Mouse (Mus musculus): ENCODE data around the gene Cntn3.

The Cntn3 gene

GRCm38 (mm10) chr6:102478320-102479080 is 94.4 kb downstream of the Cntn3 start:
- in situ Hi-C loops (cut with MboI): no loop called here

DNA sequence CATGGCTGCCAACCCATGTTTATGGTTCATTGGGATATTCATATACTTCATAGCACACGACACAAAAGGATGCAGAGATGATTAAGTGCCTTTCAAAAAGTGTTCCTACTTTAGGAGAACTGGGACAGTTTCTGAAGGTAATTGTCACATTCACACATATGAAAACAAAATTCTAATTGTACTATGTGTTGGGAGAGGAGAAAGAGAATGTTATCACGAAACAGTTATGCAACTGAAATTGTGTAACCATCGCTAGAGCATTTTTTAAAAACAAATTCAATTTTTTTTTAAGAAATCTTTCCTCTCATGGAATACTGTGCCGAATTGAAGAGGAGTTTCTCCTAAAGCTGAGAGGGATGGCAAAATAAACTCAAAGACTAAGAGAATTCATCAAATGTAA is 134.5 kb downstream of the Cntn3 start:
- in situ Hi-C loops (cut with MboI): no loop called here

DNA sequence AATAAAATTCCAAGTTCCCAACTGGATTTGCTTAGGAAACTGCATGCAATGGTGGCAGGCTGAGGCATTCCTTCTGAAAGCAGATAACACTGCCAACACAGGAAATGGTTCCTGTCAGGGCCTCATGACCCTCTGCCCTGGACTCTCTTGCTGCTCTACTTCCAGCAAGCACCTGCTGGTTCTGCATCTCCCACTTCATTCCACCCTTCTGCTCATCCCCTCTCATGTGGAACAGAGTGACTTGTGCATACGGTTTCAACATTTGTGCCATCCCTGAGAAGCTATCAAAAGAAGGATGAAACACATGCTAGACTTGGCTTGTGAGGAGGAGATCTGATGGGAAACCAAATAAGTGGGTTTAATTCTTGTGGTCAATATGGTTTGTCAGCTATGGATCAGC is 145.4 kb downstream of the Cntn3 start:
- in situ Hi-C loops (cut with MboI): no loop called here

- in situ Hi-C loops (cut with MboI): no loop called here
Observed at GRCm38 (mm10) chr6:102421781-102422180, 151.1 kb downstream of the Cntn3 start.

DNA sequence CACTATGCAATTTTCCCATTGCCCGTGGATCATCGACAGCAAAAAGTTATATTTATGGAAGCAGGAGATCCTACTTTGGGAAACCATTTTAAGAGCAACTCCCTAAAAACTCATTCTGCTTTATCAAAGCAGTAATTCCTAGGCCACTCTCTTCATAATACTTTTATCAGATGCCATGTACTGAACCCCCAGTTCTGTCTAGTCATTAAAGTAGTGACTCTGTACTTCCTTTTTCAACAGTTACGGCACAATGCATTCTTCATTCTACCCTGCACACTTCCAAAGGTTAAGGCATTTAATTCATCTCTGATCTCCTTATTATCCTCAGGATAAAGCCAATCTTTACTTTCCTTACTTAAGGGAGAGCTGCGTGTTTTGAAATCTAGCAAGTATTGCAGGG is 184.3 kb downstream of the Cntn3 start:
- in situ Hi-C loops (cut with MboI): no loop called here

DNA sequence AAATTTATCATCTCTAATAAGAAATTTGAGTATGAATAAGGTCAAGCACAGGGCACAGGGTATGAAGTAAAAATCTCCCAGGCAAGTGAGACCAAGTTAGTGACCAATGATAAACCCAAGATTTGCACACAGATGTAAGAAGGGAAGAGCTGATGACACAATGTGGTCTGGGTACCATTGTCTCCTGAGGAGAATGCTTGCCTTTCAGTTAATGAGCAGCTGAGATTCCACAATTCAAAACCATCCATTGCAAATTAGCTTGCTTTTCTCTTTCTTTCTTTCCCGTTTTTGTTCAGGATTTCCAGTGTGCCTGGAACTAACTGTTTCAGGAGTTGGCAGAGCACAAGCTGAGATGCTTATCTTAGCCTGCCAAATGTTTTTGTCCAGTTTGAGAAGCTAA is 200.8 kb downstream of the Cntn3 start:
- in situ Hi-C loops (cut with MboI): no loop called here

DNA sequence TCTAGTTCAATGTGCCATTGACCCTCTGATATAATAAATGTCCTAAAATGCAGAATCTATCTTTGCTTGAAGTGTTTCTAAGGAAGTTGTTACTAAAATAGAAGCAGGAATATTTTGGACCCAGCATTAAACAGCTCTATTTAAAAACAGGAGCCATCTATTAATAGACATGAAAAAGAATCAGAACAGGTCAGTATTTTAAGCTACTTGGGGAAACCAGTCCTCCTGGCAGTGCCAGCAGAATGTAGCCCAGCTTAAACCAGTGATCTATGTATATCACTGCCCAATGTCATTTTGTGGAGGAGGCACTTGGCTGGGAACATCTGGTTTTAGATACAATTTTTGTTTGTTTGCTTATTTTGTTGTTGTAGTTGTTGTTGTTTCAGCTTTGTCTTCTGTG is 209.0 kb downstream of the Cntn3 start:
- in situ Hi-C loops (cut with MboI): no loop called here

DNA sequence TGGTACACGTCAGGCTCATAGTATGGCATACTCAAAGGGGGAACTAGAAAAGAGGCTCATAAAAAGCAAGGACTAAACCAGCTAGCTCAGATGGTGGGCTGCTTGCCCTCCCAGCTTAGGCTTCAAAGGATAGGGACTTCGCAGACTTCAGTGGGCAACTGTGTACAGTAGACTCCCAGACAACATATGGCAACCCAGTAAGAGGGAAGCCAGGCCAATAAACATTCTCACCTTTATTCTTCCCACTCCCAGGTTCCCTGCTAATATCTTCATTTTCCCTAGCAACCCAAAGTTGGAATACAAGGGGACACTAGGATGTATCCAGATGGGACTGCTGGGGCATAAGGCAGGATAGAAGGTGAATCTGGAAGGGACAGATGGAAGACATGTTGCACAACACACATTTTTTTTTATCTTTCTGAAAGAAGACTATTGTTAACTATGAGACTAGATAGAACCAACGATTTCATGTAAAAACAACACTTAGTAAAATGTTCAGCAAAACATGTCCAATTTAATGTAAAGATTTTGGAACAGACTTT is 209.5 kb downstream of the Cntn3 start:
- in situ Hi-C loops (cut with MboI): no loop called here

DNA sequence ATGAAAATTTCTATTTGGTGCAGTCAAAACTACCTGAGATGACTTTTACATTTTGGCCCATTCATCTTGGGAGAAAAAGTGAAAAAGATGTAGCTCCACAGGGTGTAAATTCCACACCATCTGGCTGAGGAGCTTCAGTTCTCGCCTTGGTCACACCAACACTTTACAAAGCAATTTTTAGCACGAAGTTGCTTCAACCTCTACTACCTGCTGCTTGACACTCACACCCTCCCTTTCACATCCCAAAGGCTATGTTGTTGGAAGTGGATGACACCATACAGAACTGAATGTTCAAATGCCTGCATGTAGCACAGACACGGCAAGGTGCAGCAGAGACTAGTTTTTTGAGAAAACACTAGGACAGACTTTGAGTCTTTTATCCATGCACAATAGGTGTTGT is 240.8 kb downstream of the Cntn3 start:
- in situ Hi-C loops (cut with MboI): no loop called here

DNA sequence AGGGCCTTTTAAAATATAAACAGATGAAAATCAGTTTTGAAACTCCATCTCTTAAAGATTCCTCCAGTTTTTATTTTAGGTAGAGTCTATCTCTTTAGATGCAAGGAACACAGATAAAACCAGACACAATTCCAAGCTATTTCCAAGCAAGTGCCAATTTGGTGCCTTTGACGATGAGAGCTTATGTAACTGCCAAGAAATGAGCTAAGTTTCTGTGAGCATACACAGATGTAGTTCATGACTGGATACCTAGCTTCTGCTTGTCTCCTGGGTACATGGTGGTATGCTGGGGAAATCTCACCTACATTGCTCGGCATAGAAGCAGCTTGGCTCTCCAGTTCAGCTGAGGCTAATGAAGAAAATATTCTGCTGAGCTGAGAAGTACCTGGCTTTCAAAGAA is 246.2 kb downstream of the Cntn3 start:
- in situ Hi-C loops (cut with MboI): no loop called here

DNA sequence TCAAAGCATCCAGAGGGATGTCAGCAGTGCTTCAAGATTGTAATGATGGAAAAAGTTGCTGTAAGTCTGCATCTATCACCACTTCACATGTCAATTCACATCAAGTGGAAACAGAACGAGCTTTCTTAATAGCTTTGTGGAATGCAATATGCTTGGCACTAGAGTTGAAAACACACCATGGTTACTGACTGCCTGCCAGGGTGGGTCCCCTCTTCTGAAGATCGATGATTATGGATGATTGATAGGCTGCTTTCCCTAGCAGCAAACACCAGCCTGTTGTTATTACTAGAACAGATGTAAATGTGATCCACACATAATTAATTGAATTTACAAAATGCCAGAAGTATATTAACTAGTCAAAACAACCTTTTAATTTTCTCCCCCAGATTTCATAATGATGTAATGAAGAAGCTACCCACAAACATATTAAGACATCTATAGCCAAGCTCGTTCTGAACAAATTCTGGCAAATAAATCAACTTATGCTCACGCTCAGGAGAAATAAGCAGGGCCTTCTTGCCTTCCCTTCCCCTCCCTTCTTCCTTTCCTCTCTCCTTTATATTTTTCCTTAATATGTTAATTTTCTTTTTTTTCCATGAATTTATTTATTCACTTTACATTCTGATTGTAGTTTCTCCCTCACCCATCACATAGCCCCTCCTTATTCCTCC is 250.2 kb downstream of the Cntn3 start:
- in situ Hi-C loops (cut with MboI): no loop called here

GRCm38 (mm10) chr6:102319755-102320154 is 253.1 kb downstream of the Cntn3 start:
- in situ Hi-C loops (cut with MboI): no loop called here

DNA sequence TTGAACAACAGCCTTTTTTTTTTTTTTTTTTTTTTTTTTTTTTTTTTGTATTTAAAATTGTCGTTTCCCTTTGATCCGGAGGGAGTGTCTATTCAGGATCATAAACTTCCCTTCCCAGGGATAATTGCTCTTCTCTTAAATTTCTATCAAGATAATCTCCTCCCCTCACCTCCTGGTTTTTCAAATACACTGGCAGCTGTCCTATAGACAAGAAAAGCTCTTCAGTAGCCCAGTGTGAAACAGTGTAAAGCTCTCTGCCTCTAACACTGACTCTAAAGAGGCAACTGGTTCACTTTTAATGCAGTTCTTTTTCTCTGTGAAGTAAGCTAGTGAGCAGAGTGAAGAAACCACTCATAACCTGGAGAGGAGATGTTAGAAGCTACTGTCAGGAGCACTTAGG is 290.0 kb downstream of the Cntn3 start:
- in situ Hi-C loops (cut with MboI): no loop called here

GRCm38 (mm10) chr6:102231015-102231414 is 341.9 kb downstream of the Cntn3 start:
- in situ Hi-C loops (cut with MboI): no loop called here

- in situ Hi-C loops (cut with MboI): no loop called here
Observed at GRCm38 (mm10) chr6:102186316-102186715, 386.6 kb downstream of the Cntn3 start.

DNA sequence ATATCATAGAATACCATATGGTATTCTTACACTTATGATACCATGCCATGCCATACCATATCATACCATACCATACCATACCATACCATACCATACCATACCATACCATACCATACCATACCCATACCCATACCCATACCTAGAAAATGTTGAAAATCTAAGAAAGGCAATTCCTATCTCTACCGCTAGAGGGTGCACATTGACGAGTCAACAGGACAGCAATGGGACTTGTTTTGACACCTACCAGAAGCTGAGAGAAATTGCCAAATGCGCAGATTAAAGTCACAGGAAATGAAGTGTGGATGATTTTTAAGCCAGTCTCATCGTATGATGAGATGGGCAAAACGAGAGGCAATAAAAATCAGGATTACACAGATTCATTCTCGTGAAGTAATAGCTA is 402.0 kb downstream of the Cntn3 start:
- in situ Hi-C loops (cut with MboI): no loop called here

- in situ Hi-C loops (cut with MboI): no loop called here
Observed at GRCm38 (mm10) chr6:102161186-102161585, 411.7 kb downstream of the Cntn3 start.

GRCm38 (mm10) chr6:102121676-102122075 is 451.2 kb downstream of the Cntn3 start:
- in situ Hi-C loops (cut with MboI): no loop called here

DNA sequence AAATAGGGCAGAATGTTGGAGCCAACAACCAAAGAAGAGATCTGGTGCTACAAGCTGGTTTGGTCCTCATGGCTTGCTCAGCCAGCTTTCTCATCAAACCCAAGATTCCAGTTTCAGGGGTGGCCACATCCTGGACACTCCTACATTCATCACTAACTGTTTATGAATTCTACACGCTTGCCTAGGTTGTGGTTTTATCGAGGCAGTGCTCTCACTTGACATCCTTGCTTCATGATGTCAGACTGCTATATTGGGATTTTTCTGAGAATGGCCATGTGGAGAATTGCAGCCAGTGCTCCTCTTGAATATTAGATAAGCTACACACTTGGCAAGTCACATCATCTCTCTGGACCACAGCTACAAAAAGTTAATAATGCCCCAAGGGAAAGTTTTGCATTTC is 452.9 kb downstream of the Cntn3 start:
- in situ Hi-C loops (cut with MboI): no loop called here

- in situ Hi-C loops (cut with MboI): no loop called here
Observed at GRCm38 (mm10) chr6:102113629-102114028, 459.3 kb downstream of the Cntn3 start.
